Mouse (Mus musculus) heart, postnatal 25 days (tissue): ENCODE measurements around the gene Trim11. TPM values are rescaled to one million over a fixed set of nuclear protein-coding genes. Genes with fewer than 3 reads are reported as not detected.
A peak's percentile ranks its signal among the peaks of the same experiment; 100 is the strongest.

Experiments
- DNase-seq: peaks from one replicate; pipeline ENCODE4 v3.0.0; 2022; ENCODE audit warnings: low spot score
- intact Hi-C: fragments of 180-260 bp; cut with DNase I; formaldehyde crosslinking; loops from one replicate; pipeline ENCODE4 v1.15.1; 2025
- total RNA-seq, 2 experiments: library from RNA; stranded (reverse); gene quantifications; 2 replicates each; pipeline ENCODE4 v1.2.3; 2021

The Trim11 gene
- total RNA-seq, 2 experiments from 2014 or later: 14.8 to 15.5 TPM

GRCm38 (mm10) chr11:58955143-58955867 lies 22.6 kb upstream of the Trim11 start:
- intact Hi-C loops: no loop called here
- no peak for DNase-seq

- no peak for DNase-seq
- intact Hi-C loops: loop anchor here (2.0 kb wide), 1 partner anchor 17 kb away; the partner anchor contains the start of gene Rnf187
Observed at GRCm38 (mm10) chr11:58955868-58956257, 22.0 kb upstream of the Trim11 start.

- no peak for DNase-seq
- intact Hi-C loops: loop anchor here (2.0 kb wide), 1 partner anchor 19 kb away; the partner anchor contains the start of gene Rnf187
Observed at GRCm38 (mm10) chr11:58957226-58957914, 20.5 kb upstream of the Trim11 start.

GRCm38 (mm10) chr11:58958536-58958935 lies 19.4 kb upstream of the Trim11 start:
- intact Hi-C loops: no loop called here

DNA sequence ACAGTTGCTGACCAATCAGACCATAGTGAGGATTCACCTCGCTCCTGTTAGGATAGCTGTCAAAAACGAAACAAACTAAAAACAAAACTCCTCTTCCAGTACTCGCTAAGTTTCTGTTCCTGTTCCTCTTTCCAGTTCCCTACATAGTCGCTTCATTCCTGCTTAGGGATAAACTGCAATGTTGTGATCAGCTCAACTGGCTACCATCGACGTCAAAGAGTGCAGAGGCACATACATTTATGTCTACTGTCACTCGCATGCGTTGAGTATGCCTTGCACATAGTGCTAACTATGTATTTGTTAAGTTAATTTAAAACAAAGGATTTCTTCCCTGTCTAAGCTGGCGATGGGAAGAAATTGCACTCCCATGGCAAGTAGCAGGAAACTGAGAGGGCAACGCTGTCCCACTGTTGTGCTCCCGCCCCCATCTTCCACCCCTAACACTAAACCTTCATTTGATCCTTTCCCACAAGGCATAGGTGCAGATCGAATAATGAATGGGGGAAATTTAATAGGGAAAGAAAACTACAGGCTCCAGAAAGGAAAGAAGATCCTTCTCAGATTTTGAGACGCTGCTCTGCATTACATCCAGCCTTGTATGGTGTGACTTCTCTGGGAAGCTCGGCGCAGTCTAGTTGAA lies 18.6 kb upstream of the Trim11 start:
- intact Hi-C loops: no loop called here
- DNase-seq: no peak

More at GRCm38 (mm10) chr11:58958536-58958935, 19.4 kb upstream of the Trim11 start:
- DNase-seq: no peak

DNA sequence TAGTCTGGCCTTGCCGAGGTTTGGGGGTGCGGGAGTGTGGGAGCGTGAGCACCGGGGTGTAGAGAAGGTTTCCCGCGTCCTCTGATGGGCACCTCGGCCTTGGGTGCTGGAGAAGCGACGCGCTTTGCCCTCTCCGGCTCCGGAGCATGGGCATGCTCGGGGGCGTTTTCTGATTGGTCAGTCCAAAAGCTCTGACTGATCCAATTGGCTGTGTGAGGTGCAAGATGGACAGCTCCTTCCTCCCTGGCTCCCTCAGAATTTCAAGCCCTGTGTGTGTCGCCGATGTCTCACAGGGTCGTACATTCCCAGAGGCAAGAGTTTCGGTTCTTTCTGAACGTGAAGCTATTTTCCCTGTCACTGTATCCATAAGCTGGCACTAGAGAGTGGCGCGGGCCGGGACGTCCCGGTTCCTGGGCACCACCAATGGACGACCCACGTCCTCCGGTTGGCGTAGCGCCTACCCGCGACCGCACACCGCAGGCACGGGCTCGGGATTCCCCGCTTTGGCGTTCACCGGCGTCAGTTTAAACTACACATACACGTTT lies 17.9 kb upstream of the Trim11 start:
- intact Hi-C loops: no loop called here
- peak; percentile 66 for DNase-seq

GRCm38 (mm10) chr11:58961364-58962177 lies 16.3 kb upstream of the Trim11 start:
- no peak for DNase-seq
- intact Hi-C loops: no loop called here

DNA sequence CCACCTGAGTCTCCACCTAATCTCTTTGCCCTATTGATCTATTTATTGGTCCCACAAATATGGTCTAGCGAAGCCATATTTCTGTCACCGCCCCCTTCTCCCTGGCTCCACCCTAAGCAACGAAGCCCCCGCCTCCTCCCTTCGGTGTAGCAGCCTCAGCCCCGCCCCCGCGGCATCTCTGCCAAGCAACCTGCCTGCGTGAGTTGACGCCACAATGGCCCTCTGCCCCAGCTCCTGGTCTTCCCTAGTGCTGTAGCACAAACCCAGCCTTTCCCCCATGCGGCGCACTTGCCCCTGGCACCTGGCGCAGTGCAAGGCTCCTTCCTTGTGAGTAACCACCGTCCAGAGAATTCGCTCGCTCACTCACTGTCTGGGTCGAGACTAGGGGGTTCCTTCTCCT lies 14.3 kb upstream of the Trim11 start:
- no peak for DNase-seq
- intact Hi-C loops: no loop called here

GRCm38 (mm10) chr11:58964216-58964615 lies 13.7 kb upstream of the Trim11 start:
- DNase-seq: no peak
- intact Hi-C loops: no loop called here

DNA sequence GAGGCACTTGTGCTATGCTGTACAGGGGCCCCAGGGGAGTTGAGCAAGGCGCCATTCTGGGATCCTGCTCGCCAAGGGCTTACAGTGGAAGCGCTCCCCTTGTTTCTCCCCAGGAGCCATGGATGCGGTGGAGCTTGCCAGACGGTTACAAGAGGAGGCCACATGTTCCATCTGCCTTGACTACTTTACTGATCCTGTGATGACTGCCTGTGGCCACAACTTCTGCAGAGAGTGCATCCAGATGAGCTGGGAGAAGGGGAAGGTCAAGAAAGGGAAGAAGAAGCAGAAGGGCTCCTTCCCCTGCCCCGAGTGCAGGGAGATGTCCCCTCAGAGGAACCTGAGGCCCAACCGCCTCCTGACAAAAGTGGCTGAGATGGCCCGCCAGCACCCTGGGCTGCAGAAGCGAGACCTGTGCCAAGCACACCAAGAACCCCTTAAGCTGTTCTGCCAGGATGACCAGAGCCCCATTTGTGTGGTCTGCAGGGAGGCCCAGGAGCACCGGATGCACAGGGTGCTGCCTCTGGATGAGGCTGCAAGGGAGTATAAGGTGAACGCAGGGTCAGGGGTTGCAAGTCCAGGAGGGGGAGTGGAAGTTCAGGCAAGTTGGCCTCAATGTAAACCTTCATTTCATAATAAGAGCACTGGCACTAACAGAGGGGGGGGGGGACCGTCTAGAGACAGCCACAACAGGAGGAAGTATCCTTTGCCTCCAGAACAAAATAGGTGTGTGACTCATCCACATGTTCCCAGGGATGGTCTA lies 12.7 kb upstream of the Trim11 start:
- intact Hi-C loops: no loop called here
- no peak for DNase-seq

DNA sequence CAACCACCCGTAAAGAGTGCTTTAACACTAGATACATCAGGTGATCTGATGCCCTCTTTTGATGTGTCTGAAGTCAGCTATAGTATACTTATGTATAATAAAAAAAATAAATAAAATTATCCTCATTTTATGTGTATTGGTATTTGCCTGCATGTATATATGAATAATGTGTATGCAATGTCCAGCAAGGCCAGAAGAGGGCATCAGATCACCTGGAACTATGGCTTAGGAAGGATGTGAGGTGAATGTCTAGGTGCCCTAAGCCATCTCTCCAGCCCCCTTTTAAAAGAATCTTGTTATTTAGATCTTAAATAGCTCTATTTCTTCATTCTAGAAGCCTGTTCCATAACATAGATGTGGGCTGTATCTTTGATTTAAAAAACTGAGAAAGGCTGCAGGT lies 10.5 kb upstream of the Trim11 start:
- no peak for DNase-seq
- intact Hi-C loops: no loop called here

DNA sequence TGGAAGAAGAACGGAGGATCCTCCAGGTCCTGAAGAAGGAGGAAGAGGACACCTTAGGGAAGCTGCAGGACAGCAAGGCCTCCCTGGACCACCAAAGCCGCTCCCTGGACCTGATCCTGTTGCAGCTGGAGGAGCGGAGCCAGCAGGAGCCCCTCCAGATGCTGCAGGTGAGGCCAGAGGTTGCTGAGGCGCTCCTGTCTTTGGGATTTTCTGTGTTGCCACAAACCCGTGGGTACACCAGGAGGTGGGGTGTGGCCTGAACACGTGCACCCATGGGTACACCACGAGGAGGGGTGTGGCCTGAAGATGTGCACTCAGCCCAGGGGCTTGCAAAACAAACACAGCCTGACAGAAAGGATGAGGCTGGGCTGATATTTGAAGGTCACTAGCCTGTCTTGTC lies 9.3 kb upstream of the Trim11 start:
- no peak for DNase-seq
- intact Hi-C loops: no loop called here

DNA sequence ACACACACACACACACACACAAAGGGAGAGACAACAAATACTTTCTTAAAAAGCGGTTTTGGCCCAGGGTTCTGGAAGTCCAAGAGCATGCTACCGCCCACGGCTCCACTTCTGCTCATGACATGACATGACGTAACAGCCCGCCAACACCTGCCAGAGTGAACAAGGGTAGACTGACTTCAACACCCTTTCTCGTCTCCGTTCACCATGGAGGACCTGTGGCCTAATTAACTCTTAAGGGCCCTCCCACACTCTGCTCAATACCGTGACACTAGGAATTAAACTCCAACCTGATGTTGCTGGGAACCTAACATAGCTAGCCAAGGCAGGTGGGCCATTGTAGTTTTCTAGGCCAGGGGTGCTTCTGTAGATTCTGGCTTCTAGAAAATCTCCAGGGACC lies 8.9 kb upstream of the Trim11 start:
- no peak for DNase-seq
- intact Hi-C loops: no loop called here

DNA sequence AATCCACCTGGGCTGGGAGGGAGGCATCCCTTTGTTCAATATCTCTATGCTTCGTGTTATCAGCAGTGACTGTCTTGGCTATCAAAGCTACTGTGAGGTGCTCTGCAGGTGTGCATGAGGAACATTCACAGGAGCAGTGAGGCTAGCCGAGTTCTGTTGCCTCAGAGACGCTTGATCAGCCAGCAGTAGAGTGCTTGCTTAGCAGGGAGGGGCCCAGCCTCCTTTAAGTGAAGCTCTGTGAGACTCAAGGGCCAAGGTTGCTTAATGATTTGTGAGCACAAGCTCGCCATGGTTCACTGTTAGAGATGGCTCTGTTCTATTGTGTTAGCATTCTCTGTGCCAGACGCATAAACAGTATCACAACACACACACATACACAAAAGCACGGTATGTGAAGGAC lies 8.2 kb upstream of the Trim11 start:
- DNase-seq: no peak
- intact Hi-C loops: no loop called here

DNA sequence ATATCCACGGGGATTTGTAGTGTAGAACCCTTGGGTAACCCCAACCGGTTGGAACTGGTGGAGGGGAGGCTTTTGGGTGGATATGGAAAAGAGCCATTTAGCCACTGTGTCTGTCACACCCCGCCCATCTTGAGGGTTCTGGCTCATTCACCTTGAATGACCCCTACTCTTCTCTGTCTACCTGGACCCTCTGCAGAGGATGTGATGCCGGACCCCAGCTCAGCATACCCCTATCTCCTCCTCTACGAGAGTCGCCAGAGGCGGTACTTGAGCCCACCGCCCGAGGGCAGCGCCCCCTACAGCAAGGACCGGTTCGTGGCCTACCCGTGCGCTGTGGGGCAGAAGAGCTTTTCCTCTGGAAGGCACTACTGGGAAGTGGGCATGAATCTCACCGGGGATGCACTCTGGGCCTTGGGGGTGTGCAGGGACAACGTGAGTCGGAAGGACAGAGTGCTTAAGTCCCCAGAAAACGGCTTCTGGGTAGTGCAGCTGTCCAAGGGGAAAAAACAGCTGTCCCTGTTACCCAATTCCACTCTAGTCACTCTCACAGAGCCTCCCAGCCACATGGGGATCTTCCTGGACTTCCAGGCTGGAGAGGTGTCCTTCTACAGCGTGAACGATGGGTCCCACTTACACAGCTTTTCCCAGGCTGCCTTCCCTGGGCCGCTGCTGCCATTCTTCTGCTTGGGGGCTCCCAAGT lies 6.9 kb upstream of the Trim11 start:
- intact Hi-C loops: no loop called here
- no peak for DNase-seq

- intact Hi-C loops: no loop called here
Observed at GRCm38 (mm10) chr11:58971796-58972195, 6.1 kb upstream of the Trim11 start.

DNA sequence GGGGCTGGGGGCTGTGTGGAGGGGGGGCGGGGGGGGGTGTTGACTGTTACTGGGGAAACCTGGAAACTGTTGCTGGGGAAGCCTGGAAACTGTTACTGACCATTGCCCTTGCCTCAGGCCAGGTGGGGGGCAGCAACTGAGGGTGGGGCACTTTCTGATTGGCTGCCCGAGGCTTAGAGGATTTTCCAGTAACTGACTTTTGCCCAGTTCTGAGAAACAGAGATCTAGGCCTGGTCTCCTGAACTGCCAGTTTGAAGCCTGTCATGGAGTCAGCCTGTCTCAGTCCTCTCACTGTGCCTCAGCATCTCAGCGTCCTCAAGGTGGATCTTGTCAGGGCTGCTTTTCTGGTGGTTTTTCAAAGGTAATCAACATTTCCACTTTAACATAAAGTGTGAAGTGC lies 3.5 kb upstream of the Trim11 start:
- intact Hi-C loops: no loop called here
- DNase-seq: no peak

More at GRCm38 (mm10) chr11:58971796-58972195, 6.1 kb upstream of the Trim11 start:
- no peak for DNase-seq

DNA sequence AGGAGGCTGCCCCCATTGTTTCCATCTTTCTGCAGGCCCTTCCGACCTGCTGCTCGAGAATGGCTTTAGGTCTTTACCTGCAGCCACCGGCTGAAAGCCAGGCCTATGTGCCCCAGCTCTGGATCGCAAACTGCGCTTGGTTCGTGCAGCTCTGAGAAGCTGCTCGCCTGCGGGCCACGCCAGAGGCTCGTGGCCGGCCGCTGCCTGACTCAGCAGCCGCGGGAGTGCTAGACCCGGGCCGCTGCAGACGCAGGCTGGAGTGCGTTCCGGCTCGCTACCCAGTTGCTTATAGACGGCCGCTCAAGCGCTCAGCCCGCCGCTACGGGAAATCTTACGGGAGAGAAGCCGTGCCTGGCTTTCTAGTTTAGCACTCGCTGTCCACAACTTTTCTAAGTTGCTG lies 743 bp upstream of the Trim11 start:
- intact Hi-C loops: no loop called here
- DNase-seq: no peak

- intact Hi-C loops: no loop called here
Observed at GRCm38 (mm10) chr11:58977607-58978026, 276 bp upstream of the Trim11 start.

More at GRCm38 (mm10) chr11:58977607-58978026, 276 bp upstream of the Trim11 start:
- DNase-seq: no peak
